Comparison of ENCODE assay signal across 28 mouse cellular contexts in genomic region chr13:102570286-102570685, GRCm38 (mm10).
"Had no signal": no experiment of that assay in that cellular context is flagged by ENCODE, and none has a peak within 500 bp of the region (broad histone marks: within the 10 kb centered on the region; RNA-seq: fewer than 3 reads in every experiment).

No protein-coding gene starts in this region.

- H3K4me3 ChIP-seq: gastrocnemius, adult 2 months; heart, adult 2 months; heart, embryonic 13.5 days; heart, embryonic 15.5 days; hindbrain, embryonic 12.5 days; kidney, embryonic 15.5 days; limb, embryonic 13.5 days; limb, embryonic 15.5 days; liver, embryonic 13.5 days had no signal

- H3K4me1 ChIP-seq: hindbrain, embryonic 12.5 days; limb, embryonic 15.5 days; liver, embryonic 13.5 days had no signal

- DNase-seq: gastrocnemius, adult 2 months; gastrocnemius, postnatal 10 days; gastrocnemius, postnatal 25 days; heart, adult 11 months; heart, adult 2 months; heart, postnatal 14 days; heart, postnatal 36 days; kidney, adult 11 months; kidney, adult 2 months; kidney, adult 9 months; kidney, postnatal 14 days; kidney, postnatal 36 days; layer of hippocampus, adult 9-11 months; layer of hippocampus, postnatal 36 days; left cerebral cortex, postnatal 4 days; liver, embryonic 13.5 days had no signal

- H3K27me3 ChIP-seq: heart, embryonic 13.5 days; heart, embryonic 15.5 days; hindbrain, embryonic 12.5 days; kidney, embryonic 15.5 days; limb, embryonic 15.5 days; liver, embryonic 13.5 days had no signal

- H3K27ac ChIP-seq: gastrocnemius, adult 2 months; heart, adult 2 months; heart, embryonic 13.5 days; heart, embryonic 15.5 days; hindbrain, embryonic 12.5 days; hindbrain, embryonic 14.5 days; kidney, embryonic 15.5 days; kidney, postnatal 0 days; limb, embryonic 13.5 days; limb, embryonic 15.5 days; liver, embryonic 13.5 days had no signal

- H3K9me3 ChIP-seq: heart, embryonic 13.5 days; heart, embryonic 15.5 days; hindbrain, embryonic 12.5 days; kidney, embryonic 15.5 days; limb, embryonic 13.5 days; limb, embryonic 15.5 days; liver, embryonic 13.5 days had no signal

- H3K4me2 ChIP-seq: heart, embryonic 11.5 days; heart, embryonic 13.5 days; heart, embryonic 15.5 days; hindbrain, embryonic 12.5 days; hindbrain, embryonic 14.5 days; kidney, embryonic 15.5 days; limb, embryonic 13.5 days; limb, embryonic 15.5 days; liver, embryonic 11.5 days; liver, embryonic 13.5 days had no signal

- H3K36me3 ChIP-seq: heart, embryonic 13.5 days; heart, embryonic 15.5 days; hindbrain, embryonic 12.5 days; kidney, embryonic 15.5 days; limb, embryonic 13.5 days; limb, embryonic 15.5 days; liver, embryonic 13.5 days had no signal

- ATAC-seq: hindbrain, embryonic 16.5 days; inflammation-experienced regulatory T-cells, adult 6 months had no signal

- H3K9ac ChIP-seq: heart, embryonic 13.5 days; heart, embryonic 15.5 days; hindbrain, embryonic 12.5 days; hindbrain, embryonic 14.5 days; kidney, embryonic 15.5 days; limb, embryonic 13.5 days; limb, embryonic 15.5 days; liver, embryonic 13.5 days had no signal
